Mouse (Mus musculus): ENCODE results near the gene Ldb2.

DNA sequence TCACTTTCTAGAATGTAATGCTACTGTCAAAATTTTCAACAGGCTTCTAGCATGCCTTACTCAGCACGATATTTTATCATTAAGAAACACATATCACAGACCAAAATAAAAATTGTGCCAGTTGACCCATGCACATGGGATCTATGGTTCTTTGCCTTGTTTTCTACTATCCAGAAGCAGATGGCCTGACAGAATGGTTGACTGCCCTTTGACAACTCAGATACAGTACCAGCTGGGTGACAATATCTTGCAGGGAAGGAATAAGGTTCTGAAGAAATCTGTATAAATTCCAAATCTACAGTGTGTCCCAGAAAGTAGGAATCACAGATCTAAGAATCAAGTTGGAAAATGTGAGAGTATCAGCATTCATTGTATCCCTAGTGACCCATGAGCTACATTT is 16.0 kb upstream of the Ldb2 start:
- TF ChIP-seq CTCF (IDR thresholded peaks at IDR 0.05; ENCODE audit: extremely low read depth, insufficient read length, insufficient replicate concordance, low read depth, low read length) = no peak
- no peak for TF ChIP-seq POLR2A (IDR thresholded peaks at IDR 0.05; ENCODE audit: low read depth, low read length)
